Mouse (Mus musculus) kidney, postnatal 0 days (tissue): ENCODE results near the gene Higd1c. TPM values are rescaled to one million over a fixed set of nuclear protein-coding genes. Genes with fewer than 3 reads are reported as not detected.
A peak's percentile ranks its signal among the peaks of the same experiment; 100 is the strongest.

Experiments
- ATAC-seq: fragments of 200-750 bp; cut with Nextera tagmentation; replicated peaks from 2 replicates; pipeline ENCODE4 v1.8.0; 2017; ENCODE audit warnings: low read depth, moderate number of reproducible peaks, moderate TSS enrichment, moderate library complexity; ENCODE audit not compliant: low FRiP score
- DNase-seq: peaks from one replicate; pipeline ENCODE4 v3.0.0-alpha.2; 2016; ENCODE audit warnings: low spot score
- H3K27ac ChIP-seq: fragments of 300-500 bp; sonication (generic); 2 replicates; pipeline ENCODE4 v1.5.1; 2014; ENCODE audit warnings: mild to moderate bottlenecking
- H3K27me3 ChIP-seq: fragments of 300-500 bp; sonication (generic); 2 replicates; pipeline ENCODE4 v1.6.1; 2014; ENCODE audit warnings: low read length, mixed read lengths; ENCODE audit not compliant: insufficient read depth
- H3K36me3 ChIP-seq: fragments of 300-500 bp; sonication (generic); 2 replicates; pipeline ENCODE4 v1.6.1; 2014; ENCODE audit warnings: low read length, mixed read lengths; ENCODE audit not compliant: insufficient read depth
- H3K4me1 ChIP-seq: fragments of 300-500 bp; sonication (generic); replicated peaks from 2 replicates; pipeline ENCODE4 v1.6.1; 2014; ENCODE audit warnings: antibody characterized with exemption, low read length, mixed read lengths; ENCODE audit not compliant: insufficient read depth
- H3K4me2 ChIP-seq: fragments of 300-500 bp; sonication (generic); 2 replicates; pipeline ENCODE4 v1.6.1; 2014; ENCODE audit warnings: mild to moderate bottlenecking, low read length, moderate library complexity, mixed read lengths
- H3K4me3 ChIP-seq: fragments of 300-500 bp; sonication (generic); replicated peaks from 2 replicates; pipeline ENCODE4 v1.5.1; 2014; ENCODE audit warnings: low read depth, low read length
- H3K9ac ChIP-seq: fragments of 300-500 bp; sonication (generic); 2 replicates; pipeline ENCODE4 v1.6.1; 2014; ENCODE audit warnings: low read depth, low read length
- H3K9me3 ChIP-seq: fragments of 300-500 bp; sonication (generic); replicated peaks from 2 replicates; pipeline ENCODE4 v1.6.1; 2016; ENCODE audit warnings: low read length, inconsistent platforms, mixed read lengths
- CTCF ChIP-seq: IDR thresholded peaks from 2 replicates; pipeline ENCODE4 v1.5.1; 2016; ENCODE audit warnings: antibody characterized with exemption, low read depth, mild to moderate bottlenecking, moderate library complexity
- WGBS: fragments of 180-500 bp; shearing (Covaris S2); extraction: QIAGEN DNeasy Blood & Tissue Kit; methylation state at CpG from one replicate; pipeline ENCODE4 v1.1.7; 2014; 5-methylcytosine and 5-hydroxymethylcytosine counted together
- polyA plus RNA-seq: library from polyadenylated mRNA; unstranded; fragments of >200 nt; fragmentation: Nextera tagmentation; extraction: Ambion mirVana; gene quantifications from 2 replicates; pipeline ENCODE4 v1.2.1, GENCODE M21; 2015

Gene Higd1c
- polyA plus RNA-seq, 1 experiment from 2014 or later = not detected

- no peak for TF ChIP-seq CTCF
- H3K9me3 ChIP-seq = no peaks in the 10 kb centered on the region
- ATAC-seq (no peak), DNase-seq (no peak)
- no peak overlapping the region for H3K4me3 ChIP-seq
- no peaks in the 10 kb centered on the region for H3K4me1 ChIP-seq
- no peak overlapping the region for H3K9ac ChIP-seq
- 63% methylated on average over 4 of the region's 4 CpGs for WGBS
- no peak overlapping the region for H3K27ac ChIP-seq
- H3K36me3 ChIP-seq = peaks cover 63% of the 10 kb centered on the region
- H3K4me2 ChIP-seq = no peak overlapping the region
- no peaks in the 10 kb centered on the region for H3K27me3 ChIP-seq
Measured at GRCm38 (mm10) chr15:100402798-100403197, 38.5 kb downstream of the Higd1c start.

GRCm38 (mm10) chr15:100403318-100404000 is 39.1 kb downstream of the Higd1c start:
- Histone ChIP-seq H3K4me3 (no peak overlapping the region), H3K27me3 (no peaks in the 10 kb centered on the region), H3K9ac (no peak overlapping the region), H3K4me1 (no peaks in the 10 kb centered on the region), H3K4me2 (no peak overlapping the region), H3K36me3 (peaks cover 63% of the 10 kb centered on the region), H3K9me3 (no peaks in the 10 kb centered on the region), H3K27ac (0 out of 2 replicates have a peak overlapping the region, but pooled peaks have one; percentile 2)
- no peak for DNase-seq
- TF ChIP-seq CTCF = no peak
- WGBS = 81% methylated on average over 16 of the region's 16 CpGs
- no peak for ATAC-seq

GRCm38 (mm10) chr15:100406088-100406487 is 41.7 kb downstream of the Higd1c start:
- H3K4me3 ChIP-seq = no peak overlapping the region
- DNase-seq (no peak), ATAC-seq (no peak)
- H3K4me2 ChIP-seq = no peak overlapping the region
- WGBS = 65% methylated on average over 5 of the region's 5 CpGs
- H3K36me3 ChIP-seq = peaks cover 41% of the 10 kb centered on the region
- H3K27me3 ChIP-seq = no peaks in the 10 kb centered on the region
- H3K4me1 ChIP-seq = 0 out of 2 replicates have a peak, but pooled peaks cover 10% of the 10 kb centered on the region
- TF ChIP-seq CTCF = no peak
- no peak overlapping the region for H3K9ac ChIP-seq
- H3K27ac ChIP-seq = no peak overlapping the region; the same call in 1 of the 2 replicates
- H3K9me3 ChIP-seq = no peaks in the 10 kb centered on the region

GRCm38 (mm10) chr15:100410918-100411672 is 46.8 kb downstream of the Higd1c start:
- WGBS = 40% methylated on average over 14 of the region's 14 CpGs
- no peak for TF ChIP-seq CTCF
- Histone ChIP-seq H3K4me3 (no peak overlapping the region), H3K4me2 (peak overlapping the region; percentile 25), H3K9me3 (no peaks in the 10 kb centered on the region), H3K27me3 (no peaks in the 10 kb centered on the region), H3K9ac (no peak overlapping the region), H3K36me3 (peaks cover 8% of the 10 kb centered on the region; the same call in 1 of the 2 replicates), H3K27ac (peak overlapping the region; percentile 72), H3K4me1 (0 out of 2 replicates have a peak, but pooled peaks cover 14% of the 10 kb centered on the region)
- DNase-seq (peak; percentile 74), ATAC-seq (peak; percentile 76)

- no peak overlapping the region for H3K4me2 ChIP-seq
- H3K27ac ChIP-seq = peak overlapping the region; percentile 72
- peaks cover 8% of the 10 kb centered on the region; the same call in 1 of the 2 replicates for H3K36me3 ChIP-seq
- H3K9me3 ChIP-seq = no peaks in the 10 kb centered on the region
- TF ChIP-seq CTCF = no peak
- WGBS = 75% methylated on average over 5 of the region's 5 CpGs
- ATAC-seq = no peak
- no peak for DNase-seq
- H3K4me1 ChIP-seq = 0 out of 2 replicates have a peak, but pooled peaks cover 14% of the 10 kb centered on the region
- no peak overlapping the region for H3K9ac ChIP-seq
- no peak overlapping the region for H3K4me3 ChIP-seq
- H3K27me3 ChIP-seq = no peaks in the 10 kb centered on the region
Measured at GRCm38 (mm10) chr15:100411731-100412130, 47.4 kb downstream of the Higd1c start.

DNA sequence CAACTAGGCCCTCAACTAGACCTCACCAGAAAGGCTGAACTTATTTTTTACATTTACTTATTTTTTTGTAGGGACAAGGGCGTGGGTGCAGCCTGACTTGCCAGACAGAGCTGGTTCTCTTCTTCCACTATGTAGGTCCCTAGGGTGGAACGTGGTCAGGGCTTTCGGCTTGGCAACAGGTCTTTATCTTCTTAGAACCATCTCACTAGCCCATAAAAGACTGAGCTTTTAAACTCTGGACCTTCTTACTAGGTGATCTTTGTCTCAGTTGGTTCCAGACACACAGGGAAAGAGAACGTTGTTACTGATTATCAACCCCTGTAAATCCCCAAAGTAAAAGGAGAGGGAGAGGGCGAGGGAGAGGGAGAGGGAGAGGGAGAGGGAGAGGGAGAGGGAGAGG is 49.0 kb downstream of the Higd1c start:
- DNase-seq (no peak), ATAC-seq (no peak)
- 0 out of 2 replicates have a peak, but pooled peaks cover 2% of the 10 kb centered on the region for H3K36me3 ChIP-seq
- no peak for TF ChIP-seq CTCF
- H3K4me2 ChIP-seq = no peak overlapping the region
- 0 out of 2 replicates have a peak, but pooled peaks cover 18% of the 10 kb centered on the region for H3K4me1 ChIP-seq
- H3K4me3 ChIP-seq = no peak overlapping the region
- H3K9me3 ChIP-seq = no peaks in the 10 kb centered on the region
- no peaks in the 10 kb centered on the region for H3K27me3 ChIP-seq
- H3K9ac ChIP-seq = no peak overlapping the region
- 64% methylated on average over 4 of the region's 5 CpGs for WGBS
- peak overlapping the region; percentile 51; the same call in 1 of the 2 replicates for H3K27ac ChIP-seq
